Mouse (Mus musculus) forebrain, embryonic 10.5 days (tissue): ENCODE measurements around the gene Ssc4d. TPM values are rescaled to one million over a fixed set of nuclear protein-coding genes. Genes with fewer than 3 reads are reported as not detected.

ENCODE experiments used
- DNase-seq: peaks from one replicate; pipeline ENCODE4 v3.0.0-alpha.2; 2017; ENCODE audit warnings: low spot score; ENCODE audit errors: extremely low spot score
- H3K27ac ChIP-seq: fragments of 300-500 bp; sonication (generic); 2 replicates; pipeline ENCODE4 v1.5.1; 2016; ENCODE audit warnings: mild to moderate bottlenecking
- H3K27me3 ChIP-seq: fragments of 300-500 bp; sonication (generic); 2 replicates; pipeline ENCODE4 v1.6.1; 2016; ENCODE audit warnings: mild to moderate bottlenecking; ENCODE audit not compliant: poor library complexity, severe bottlenecking
- H3K36me3 ChIP-seq: fragments of 300-500 bp; sonication (generic); replicated peaks from 2 replicates; pipeline ENCODE4 v1.6.1; 2016; ENCODE audit warnings: mild to moderate bottlenecking, moderate library complexity
- H3K4me1 ChIP-seq: fragments of 300-500 bp; sonication (generic); 2 replicates; pipeline ENCODE4 v1.6.1; 2016
- H3K4me3 ChIP-seq: fragments of 300-500 bp; sonication (generic); 2 replicates; pipeline ENCODE4 v1.5.1; 2016; ENCODE audit warnings: mild to moderate bottlenecking, moderate library complexity
- H3K9me3 ChIP-seq: fragments of 300-500 bp; sonication (generic); 2 replicates; pipeline ENCODE4 v1.6.1; 2016; ENCODE audit warnings: mild to moderate bottlenecking, moderate library complexity
- WGBS: fragments of 180-500 bp; shearing (Covaris S2); methylation state at CpG from one replicate; pipeline ENCODE4 v1.1.7; 2016; 5-methylcytosine and 5-hydroxymethylcytosine counted together
- polyA plus RNA-seq: library from polyadenylated mRNA; unstranded; fragments of >200 nt; fragmentation: Nextera tagmentation; extraction: Ambion mirVana; gene quantifications from 2 replicates; pipeline ENCODE4 v1.2.1, GENCODE M21; 2016

The Ssc4d gene
- polyA plus RNA-seq, 1 experiment from 2014 or later = 1.9 TPM

DNA sequence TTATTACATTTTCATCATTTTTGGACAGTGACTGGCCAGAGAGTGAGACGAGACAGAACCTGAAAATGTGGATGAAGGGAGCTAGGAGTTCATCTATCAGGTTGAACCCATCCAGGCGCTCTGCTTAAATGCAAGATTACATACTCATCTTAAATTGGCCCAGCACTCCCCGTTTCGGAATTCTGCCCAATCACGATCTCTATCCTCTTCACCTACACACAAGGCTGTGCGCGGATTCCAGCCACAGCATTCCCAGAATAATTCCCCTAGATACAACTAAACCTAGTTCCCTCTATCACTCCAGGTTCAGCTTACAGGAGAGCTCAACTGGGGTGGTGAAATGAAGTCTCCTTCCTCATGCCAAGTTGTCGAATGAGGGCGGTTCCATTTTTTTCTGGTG, 42.8 kb downstream of the Ssc4d start:
- Histone ChIP-seq H3K27me3 (no peaks in the 10 kb centered on the region), H3K4me3 (peak overlapping the region; percentile 18; the same call in 1 of the 2 replicates), H3K36me3 (peaks cover 63% of the 10 kb centered on the region), H3K4me1 (peaks cover 31% of the 10 kb centered on the region), H3K9me3 (no peaks in the 10 kb centered on the region), H3K27ac (no peak overlapping the region)
- no peak for DNase-seq
- WGBS = 97% methylated on average over 9 of the region's 9 CpGs

DNA sequence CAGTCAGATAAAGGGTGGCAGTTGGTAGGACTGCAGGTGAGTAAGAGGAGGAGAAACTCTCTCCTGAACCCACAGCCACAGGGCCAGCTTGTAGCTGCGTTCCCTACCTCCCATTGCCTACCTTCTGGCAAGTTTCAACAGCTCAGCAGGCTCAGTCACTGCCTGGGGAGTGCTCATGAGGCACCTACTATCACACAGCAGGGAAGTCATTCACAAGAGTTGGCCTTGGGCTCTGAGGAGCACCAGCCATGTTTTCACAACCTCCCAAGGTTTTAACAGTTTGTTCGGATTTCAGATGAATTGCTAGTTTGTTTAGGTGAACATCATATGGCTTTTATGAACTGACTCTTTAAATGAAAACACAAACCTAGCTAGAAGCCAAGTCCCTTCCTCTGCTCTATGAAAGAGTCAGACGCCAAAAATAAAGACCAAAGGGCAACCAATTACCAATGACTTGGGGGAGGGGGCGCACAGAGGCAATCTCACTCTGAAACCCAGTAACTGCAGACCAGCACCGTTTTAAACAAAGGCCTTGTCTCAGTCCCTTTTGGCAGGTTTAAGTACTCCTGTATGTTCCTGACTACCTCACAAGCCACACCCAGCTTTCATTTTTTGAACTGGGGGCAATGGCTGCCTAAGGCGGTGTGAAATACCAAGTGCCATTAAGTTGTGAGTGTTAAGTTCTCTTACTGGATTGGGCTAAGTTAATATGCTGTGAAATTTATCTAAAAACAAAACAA, 44.5 kb downstream of the Ssc4d start:
- 84% methylated on average over 6 of the region's 6 CpGs for WGBS
- H3K4me3 ChIP-seq = no peak overlapping the region
- H3K4me1 ChIP-seq = peaks cover 23% of the 10 kb centered on the region
- no peaks in the 10 kb centered on the region for H3K9me3 ChIP-seq
- no peak for DNase-seq
- no peaks in the 10 kb centered on the region for H3K27me3 ChIP-seq
- no peak overlapping the region for H3K27ac ChIP-seq
- H3K36me3 ChIP-seq = peaks cover 79% of the 10 kb centered on the region

DNA sequence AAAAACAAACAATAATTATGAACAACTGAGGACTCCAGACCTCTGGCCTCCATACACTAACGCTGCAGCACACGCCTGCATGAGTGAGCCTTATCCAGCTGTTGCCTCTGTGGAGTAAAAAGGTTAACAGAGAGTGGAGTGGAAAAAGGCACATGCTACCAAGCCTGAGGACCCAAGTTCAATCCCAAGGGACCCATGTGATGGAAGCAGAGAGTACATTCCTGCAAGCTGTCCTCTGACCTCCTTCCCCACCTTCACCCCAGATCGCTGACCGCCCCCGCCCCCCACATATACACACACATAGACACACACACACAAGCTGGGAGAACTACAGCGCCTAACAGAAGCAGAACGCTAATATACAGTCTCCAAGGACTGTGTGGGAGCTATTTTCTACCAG, 50.4 kb downstream of the Ssc4d start:
- peaks cover 100% of the 10 kb centered on the region for H3K36me3 ChIP-seq

DNA sequence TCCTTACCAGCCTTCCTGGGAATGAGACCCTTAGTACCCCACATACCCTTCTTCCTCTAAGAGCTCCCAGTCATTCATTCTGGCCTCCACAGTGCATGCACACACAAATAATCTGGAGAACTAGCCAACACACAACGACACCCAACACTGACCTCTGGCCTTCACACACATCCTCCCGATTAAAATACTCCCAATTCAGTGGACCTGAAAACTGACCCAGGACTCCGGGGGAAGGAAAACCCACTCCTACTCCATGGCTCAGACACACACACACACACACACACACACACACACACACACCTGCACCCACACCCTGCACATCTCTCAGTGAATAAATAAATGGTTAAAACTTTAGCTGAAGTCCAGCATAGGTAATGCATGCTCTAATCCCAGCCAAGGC, 54.4 kb downstream of the Ssc4d start:
- no peak for DNase-seq
- Histone ChIP-seq H3K27me3 (no peaks in the 10 kb centered on the region), H3K4me1 (no peaks in the 10 kb centered on the region), H3K4me3 (no peak overlapping the region), H3K36me3 (peaks cover 99% of the 10 kb centered on the region), H3K27ac (no peak overlapping the region), H3K9me3 (peaks cover 3% of the 10 kb centered on the region)
- 95% methylated on average over 3 of the region's 3 CpGs for WGBS

More for the DNA sequence above, 50.4 kb downstream of the Ssc4d start:
- H3K4me1 ChIP-seq = no peaks in the 10 kb centered on the region
- 96% methylated on average over 7 of the region's 7 CpGs for WGBS
- no peak overlapping the region for H3K27ac ChIP-seq
- peaks cover 3% of the 10 kb centered on the region for H3K9me3 ChIP-seq
- H3K4me3 ChIP-seq = no peak overlapping the region
- DNase-seq = no peak
- no peaks in the 10 kb centered on the region for H3K27me3 ChIP-seq

DNA sequence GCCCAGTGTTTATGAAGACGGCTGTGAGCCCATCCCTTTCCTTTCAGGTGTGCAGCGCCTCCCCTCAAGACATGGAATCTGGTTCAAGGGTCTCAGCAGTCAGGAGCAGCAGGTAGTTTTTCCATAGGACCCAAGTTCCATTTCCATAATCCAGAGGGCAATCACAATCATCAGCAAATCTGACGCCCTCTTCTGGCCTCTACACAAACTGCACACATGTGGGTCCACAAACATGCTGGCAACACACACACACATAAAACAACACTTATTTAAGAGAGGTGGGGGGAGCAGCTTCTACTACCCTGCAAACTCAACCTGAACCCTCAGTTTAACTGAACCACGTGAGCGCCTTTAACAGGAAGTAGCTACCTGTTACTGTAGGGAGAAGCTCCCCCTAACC, 55.7 kb downstream of the Ssc4d start:
- Histone ChIP-seq H3K4me3 (no peak overlapping the region), H3K9me3 (peaks cover 3% of the 10 kb centered on the region), H3K27ac (no peak overlapping the region), H3K36me3 (peaks cover 99% of the 10 kb centered on the region), H3K4me1 (0 out of 2 replicates have a peak, but pooled peaks cover 5% of the 10 kb centered on the region), H3K27me3 (no peaks in the 10 kb centered on the region)
- WGBS = 96% methylated on average over 5 of the region's 5 CpGs
- DNase-seq = no peak

DNA sequence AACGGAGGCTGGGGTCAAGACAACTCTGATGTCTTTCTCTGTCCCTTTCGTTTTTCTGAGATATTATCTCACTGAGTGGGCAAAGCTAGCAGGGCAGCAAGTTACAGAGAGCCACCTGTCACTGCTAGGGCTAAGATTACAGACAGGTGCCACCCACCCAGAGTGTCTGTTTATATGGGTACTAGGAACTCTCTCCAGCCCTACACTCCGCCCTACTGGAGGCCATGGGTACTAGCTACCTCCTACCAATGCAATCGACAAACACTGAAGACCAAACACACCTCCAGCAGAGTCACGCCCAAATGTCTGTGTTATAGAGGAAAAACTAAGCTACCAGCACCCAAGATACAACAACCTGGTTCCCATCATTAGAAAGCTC, 56.3 kb downstream of the Ssc4d start:
- no peaks in the 10 kb centered on the region for H3K27me3 ChIP-seq
- H3K27ac ChIP-seq = no peak overlapping the region
- DNase-seq = no peak
- H3K4me1 ChIP-seq = 0 out of 2 replicates have a peak, but pooled peaks cover 5% of the 10 kb centered on the region
- no peak overlapping the region for H3K4me3 ChIP-seq
- H3K9me3 ChIP-seq = peaks cover 3% of the 10 kb centered on the region
- H3K36me3 ChIP-seq = peaks cover 99% of the 10 kb centered on the region
- WGBS = 90% methylated on average over 5 of the region's 5 CpGs

DNA sequence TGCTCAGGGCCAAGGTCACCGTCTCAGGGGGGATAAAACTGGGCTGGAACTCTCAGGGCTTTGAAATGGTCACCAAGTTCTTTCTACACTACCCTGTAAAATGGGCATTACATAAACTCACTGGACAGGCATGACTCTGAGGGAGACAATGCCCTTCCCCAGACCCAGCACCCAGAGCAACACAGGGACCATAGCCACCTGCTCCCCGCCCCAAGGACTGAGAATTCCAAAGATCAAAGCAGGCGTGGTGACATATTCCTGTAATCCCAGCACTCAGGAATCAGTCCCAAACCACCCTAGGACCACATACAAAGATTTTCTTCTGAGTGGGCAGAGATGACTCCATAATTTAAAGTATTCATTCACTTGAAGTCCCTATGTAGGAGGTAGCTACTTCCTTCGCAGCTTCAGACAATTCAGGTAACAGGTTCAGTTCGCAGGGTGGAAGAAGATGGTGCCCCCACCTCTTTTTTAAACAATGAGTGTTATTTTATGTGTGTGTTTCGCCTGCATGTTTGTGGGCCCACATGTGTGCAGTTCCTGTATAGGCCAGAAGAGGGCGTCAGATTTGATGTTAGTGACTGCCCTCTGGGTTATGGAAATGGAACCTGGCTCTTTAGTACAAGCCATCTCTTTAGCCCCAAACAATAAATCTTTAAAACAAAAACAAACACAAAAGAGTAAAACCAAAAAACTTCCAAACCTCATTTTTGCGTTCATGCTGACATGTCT, 56.8 kb downstream of the Ssc4d start:
- H3K27me3 ChIP-seq = no peaks in the 10 kb centered on the region
- 95% methylated on average over 8 of the region's 8 CpGs for WGBS
- H3K36me3 ChIP-seq = peaks cover 99% of the 10 kb centered on the region
- no peak overlapping the region for H3K27ac ChIP-seq
- no peak overlapping the region for H3K4me3 ChIP-seq
- DNase-seq = no peak
- H3K9me3 ChIP-seq = peaks cover 3% of the 10 kb centered on the region
- H3K4me1 ChIP-seq = 0 out of 2 replicates have a peak, but pooled peaks cover 5% of the 10 kb centered on the region

DNA sequence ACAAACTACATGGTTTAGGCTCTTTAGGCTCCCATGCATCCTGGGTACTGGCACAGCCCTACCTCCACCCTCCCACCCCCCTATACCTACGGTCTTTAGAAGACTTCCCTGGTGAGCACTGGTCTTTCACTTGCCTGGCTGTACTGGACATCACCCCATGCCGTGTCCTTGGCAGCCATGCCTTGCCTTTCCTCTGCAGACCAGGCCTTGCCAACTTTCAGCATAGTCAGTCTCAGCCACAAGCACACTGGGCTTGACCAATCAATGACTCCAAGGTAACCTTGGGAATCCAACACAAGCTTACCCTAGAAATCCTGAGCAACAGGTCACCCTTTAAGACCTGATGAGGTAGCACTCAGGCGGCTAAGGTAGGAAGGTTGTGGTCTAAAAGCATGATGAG, 57.7 kb downstream of the Ssc4d start:
- Histone ChIP-seq H3K4me3 (no peak overlapping the region), H3K9me3 (peaks cover 3% of the 10 kb centered on the region), H3K36me3 (peaks cover 99% of the 10 kb centered on the region), H3K27ac (no peak overlapping the region), H3K4me1 (0 out of 2 replicates have a peak, but pooled peaks cover 5% of the 10 kb centered on the region), H3K27me3 (no peaks in the 10 kb centered on the region)
- 96% methylated on average over 3 of the region's 3 CpGs for WGBS
- DNase-seq = no peak

DNA sequence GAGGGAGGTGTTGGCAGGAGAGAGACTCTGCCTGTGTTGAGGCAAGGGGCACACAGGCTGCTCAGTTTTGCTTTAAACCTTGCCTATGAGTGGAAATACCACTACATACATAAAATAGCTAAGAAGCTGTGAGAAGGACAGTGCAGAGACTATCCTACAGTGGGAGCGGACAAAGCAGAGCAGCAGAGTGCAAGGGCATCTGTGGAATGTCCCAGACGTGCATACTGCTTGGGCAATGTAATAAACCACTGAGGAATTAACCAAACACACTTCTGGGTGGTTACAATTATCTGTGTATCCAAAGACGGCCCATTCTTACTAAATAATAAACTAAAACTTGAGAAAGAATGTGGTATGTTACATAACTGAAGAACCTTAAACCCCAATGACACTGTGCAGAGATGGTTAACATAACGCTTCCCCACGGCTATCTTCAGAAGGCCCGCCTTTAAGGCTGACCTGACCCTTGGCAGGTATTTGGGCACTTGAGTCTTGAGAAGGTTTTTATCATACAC, 58.2 kb downstream of the Ssc4d start:
- H3K27me3 ChIP-seq = no peaks in the 10 kb centered on the region
- H3K4me3 ChIP-seq = no peak overlapping the region
- peaks cover 3% of the 10 kb centered on the region for H3K9me3 ChIP-seq
- no peak for DNase-seq
- H3K4me1 ChIP-seq = 0 out of 2 replicates have a peak, but pooled peaks cover 5% of the 10 kb centered on the region
- peaks cover 99% of the 10 kb centered on the region for H3K36me3 ChIP-seq
- no peak overlapping the region for H3K27ac ChIP-seq
- 92% methylated on average over 6 of the region's 6 CpGs for WGBS

DNA sequence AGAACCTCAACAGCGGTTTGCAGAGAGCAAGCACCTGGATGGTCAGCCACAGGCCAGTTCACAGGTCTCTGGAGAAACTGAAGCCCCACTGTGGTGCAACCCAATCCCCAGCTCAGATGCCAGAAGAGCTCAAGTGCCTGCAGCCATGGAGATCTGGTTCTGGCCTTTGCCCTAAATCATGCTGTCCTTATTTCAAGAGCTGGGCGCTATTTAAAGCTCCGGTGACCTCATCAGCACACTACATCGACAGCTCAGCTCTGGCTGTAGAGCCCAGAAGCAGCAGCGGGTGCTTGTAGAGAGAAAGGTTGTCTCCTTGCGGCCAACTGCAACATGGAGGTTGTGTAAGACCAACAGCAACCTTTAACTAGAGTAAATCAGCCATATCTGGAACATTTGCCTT, 60.2 kb downstream of the Ssc4d start:
- peaks cover 99% of the 10 kb centered on the region for H3K36me3 ChIP-seq
- no peak for DNase-seq
- no peak overlapping the region for H3K27ac ChIP-seq
- no peaks in the 10 kb centered on the region for H3K9me3 ChIP-seq
- no peak overlapping the region for H3K4me3 ChIP-seq
- no peaks in the 10 kb centered on the region for H3K27me3 ChIP-seq
- 93% methylated on average over 6 of the region's 6 CpGs for WGBS
- 0 out of 2 replicates have a peak, but pooled peaks cover 5% of the 10 kb centered on the region for H3K4me1 ChIP-seq

DNA sequence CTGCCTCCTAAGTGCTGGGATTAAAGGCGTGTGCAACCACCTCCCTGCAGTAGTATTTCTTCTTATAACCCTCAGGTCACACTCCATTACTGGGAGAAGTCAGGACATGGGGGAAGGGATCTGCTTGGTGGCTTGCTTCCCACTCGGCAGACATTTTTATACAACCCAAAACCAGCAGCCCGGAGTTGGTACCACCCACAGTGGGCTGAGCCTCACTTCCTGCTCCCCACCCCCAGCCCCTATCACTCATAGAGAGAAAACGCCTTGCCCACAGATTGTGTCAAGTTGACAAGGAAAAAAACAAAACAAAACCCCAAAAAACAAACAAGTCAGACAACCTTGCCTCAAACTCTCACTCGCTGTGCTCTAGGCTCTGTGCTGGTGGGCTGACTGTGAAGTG, 61.1 kb downstream of the Ssc4d start:
- Histone ChIP-seq H3K9me3 (no peaks in the 10 kb centered on the region), H3K4me3 (no peak overlapping the region), H3K27ac (no peak overlapping the region), H3K4me1 (0 out of 2 replicates have a peak, but pooled peaks cover 5% of the 10 kb centered on the region), H3K27me3 (no peaks in the 10 kb centered on the region), H3K36me3 (peaks cover 99% of the 10 kb centered on the region)
- no peak for DNase-seq
- 90% methylated on average over 5 of the region's 5 CpGs for WGBS

DNA sequence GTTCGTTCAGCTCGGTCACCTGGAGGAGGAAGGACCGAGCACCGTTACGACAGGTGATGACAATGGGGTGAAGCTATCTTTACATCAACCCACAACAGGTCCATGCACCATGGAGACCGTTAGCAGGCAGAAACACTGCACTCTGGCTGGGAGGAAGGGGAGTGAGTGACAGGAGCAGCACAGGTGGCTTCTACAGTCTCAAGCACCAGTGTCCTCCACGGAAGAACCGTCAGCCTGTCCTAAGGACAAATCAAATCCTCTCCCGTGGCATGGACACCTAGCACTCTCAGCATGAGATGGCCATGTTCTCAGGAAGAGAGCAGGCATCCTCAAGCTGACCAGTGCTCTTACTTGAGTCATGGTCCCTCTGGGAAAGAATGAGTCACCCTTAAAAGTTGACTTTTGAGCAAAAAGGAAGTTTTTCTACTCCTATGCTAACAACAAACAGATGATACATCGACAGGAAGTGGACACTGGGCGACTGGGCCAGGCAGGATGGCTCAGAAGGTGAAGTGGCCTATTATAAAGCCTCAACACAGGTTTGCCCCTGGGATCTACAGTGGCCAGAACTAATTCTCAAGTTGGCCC, 62.6 kb downstream of the Ssc4d start:
- no peak overlapping the region for H3K4me3 ChIP-seq
- H3K27ac ChIP-seq = no peak overlapping the region
- H3K4me1 ChIP-seq = 0 out of 2 replicates have a peak, but pooled peaks cover 5% of the 10 kb centered on the region
- H3K36me3 ChIP-seq = peaks cover 99% of the 10 kb centered on the region
- H3K9me3 ChIP-seq = no peaks in the 10 kb centered on the region
- 93% methylated on average over 11 of the region's 11 CpGs for WGBS
- no peak for DNase-seq
- H3K27me3 ChIP-seq = no peaks in the 10 kb centered on the region
